Mouse (Mus musculus) olfactory bulb, adult 2 months (tissue): ENCODE data around the gene Dact2.

ENCODE experiments used
- CTCF ChIP-seq: fragments of 200-500 bp; IDR thresholded peaks from 2 replicates; pipeline ENCODE4 v1.5.1; 2012; ENCODE audit warnings: low read depth, mild to moderate bottlenecking, low read length, moderate library complexity; ENCODE audit not compliant: insufficient read depth
- POLR2A ChIP-seq: fragments of 200-500 bp; IDR thresholded peaks from 2 replicates; pipeline ENCODE4 v1.6.1; 2012; ENCODE audit warnings: mild to moderate bottlenecking, low read depth, low read length, moderate library complexity; ENCODE audit not compliant: insufficient read depth

DNA sequence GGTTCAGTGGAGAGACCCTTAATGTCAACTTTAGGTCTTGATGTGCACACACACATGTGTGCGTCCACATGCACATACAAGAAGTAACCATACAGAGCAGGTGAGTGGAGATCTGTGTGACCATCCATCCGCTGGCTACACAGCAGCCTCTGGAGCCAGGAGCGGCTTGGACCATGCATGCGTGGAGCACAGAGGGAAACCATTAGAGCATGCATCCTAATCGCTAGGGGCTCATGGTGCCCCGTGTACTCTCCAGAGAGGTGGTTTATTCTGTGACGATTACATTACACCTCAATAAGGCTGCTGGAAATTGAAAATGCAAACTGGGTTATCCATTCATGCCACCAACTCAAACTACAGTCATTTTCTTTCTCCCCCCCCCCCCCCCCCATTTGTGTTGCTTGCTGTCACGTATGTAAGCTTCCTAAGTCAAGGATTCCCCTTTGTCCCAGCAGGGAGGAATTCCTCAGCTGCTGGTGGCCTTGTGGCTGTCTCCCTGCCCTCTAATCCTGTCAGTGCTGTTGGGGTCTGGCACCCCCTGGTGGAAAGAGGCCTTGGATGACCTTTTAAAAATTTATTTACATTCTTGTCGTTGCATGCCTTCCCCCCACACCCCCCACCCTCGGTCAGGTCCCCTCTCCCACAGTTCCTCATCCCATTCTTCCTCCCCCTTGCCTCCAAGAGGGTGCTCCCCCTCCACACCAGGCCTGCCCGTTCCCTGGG is 17.9 kb upstream of the Dact2 start:
- no peak for TF ChIP-seq CTCF
- TF ChIP-seq POLR2A = no peak
